Mouse (Mus musculus) lung, postnatal 0 days (tissue): ENCODE results near the gene Ppp1r35. TPM values are rescaled to one million over a fixed set of nuclear protein-coding genes. Genes with fewer than 3 reads are reported as not detected.

Experiments
- ATAC-seq: fragments of 200-750 bp; cut with Nextera tagmentation; 2 replicates; pipeline ENCODE4 v1.8.0; 2017; ENCODE audit warnings: moderate library complexity
- DNase-seq: peaks from one replicate; pipeline ENCODE4 v3.0.0-alpha.2; 2016; ENCODE audit warnings: low spot score
- H3K27ac ChIP-seq: fragments of 300-500 bp; sonication (generic); 2 replicates; pipeline ENCODE4 v1.5.1; 2014; ENCODE audit warnings: antibody characterized with exemption, mild to moderate bottlenecking, low read length, mixed read lengths
- H3K27me3 ChIP-seq: fragments of 300-500 bp; sonication (generic); replicated peaks from 2 replicates; pipeline ENCODE4 v1.6.1; 2014; ENCODE audit warnings: low read length, mixed read lengths; ENCODE audit not compliant: insufficient read depth
- H3K36me3 ChIP-seq: fragments of 300-500 bp; sonication (generic); 2 replicates; pipeline ENCODE4 v1.6.1; 2014; ENCODE audit warnings: low read length, mixed read lengths; ENCODE audit not compliant: insufficient read depth
- H3K4me1 ChIP-seq: fragments of 300-500 bp; sonication (generic); 2 replicates; pipeline ENCODE4 v1.6.1; 2014; ENCODE audit warnings: antibody characterized with exemption, low read depth, low read length, mixed read lengths; ENCODE audit not compliant: insufficient read depth
- H3K4me2 ChIP-seq: fragments of 300-500 bp; sonication (generic); replicated peaks from 2 replicates; pipeline ENCODE4 v1.6.1; 2014; ENCODE audit warnings: low read depth, mild to moderate bottlenecking, low read length, moderate library complexity, mixed read lengths
- H3K4me3 ChIP-seq: fragments of 300-500 bp; sonication (generic); 2 replicates; pipeline ENCODE4 v1.5.1; 2014; ENCODE audit warnings: low read depth, low read length
- H3K9ac ChIP-seq: fragments of 300-500 bp; sonication (generic); replicated peaks from 2 replicates; pipeline ENCODE4 v1.6.1; 2014; ENCODE audit warnings: low read depth, mild to moderate bottlenecking
- H3K9me3 ChIP-seq: fragments of 300-500 bp; sonication (generic); 2 replicates; pipeline ENCODE4 v1.6.1; 2016; ENCODE audit warnings: low read length, mixed read lengths
- CTCF ChIP-seq: IDR thresholded peaks from 2 replicates; pipeline ENCODE4 v1.5.1; 2016; ENCODE audit warnings: antibody characterized with exemption, mild to moderate bottlenecking
- EP300 ChIP-seq: IDR thresholded peaks from 2 replicates; pipeline ENCODE4 v1.6.1; 2016; ENCODE audit warnings: antibody characterized with exemption, mild to moderate bottlenecking, control low read depth
- WGBS: fragments of 180-500 bp; shearing (Covaris S2); extraction: QIAGEN DNeasy Blood & Tissue Kit; methylation state at CpG from one replicate; pipeline ENCODE4 v1.1.7; 2014; 5-methylcytosine and 5-hydroxymethylcytosine counted together
- polyA plus RNA-seq: library from polyadenylated mRNA; unstranded; fragments of >200 nt; fragmentation: Nextera tagmentation; extraction: Ambion mirVana; gene quantifications from 2 replicates; pipeline ENCODE4 v1.2.1, GENCODE M21; 2015

The Ppp1r35 gene
- polyA plus RNA-seq, 1 experiment from 2014 or later: 29.8 TPM

DNA sequence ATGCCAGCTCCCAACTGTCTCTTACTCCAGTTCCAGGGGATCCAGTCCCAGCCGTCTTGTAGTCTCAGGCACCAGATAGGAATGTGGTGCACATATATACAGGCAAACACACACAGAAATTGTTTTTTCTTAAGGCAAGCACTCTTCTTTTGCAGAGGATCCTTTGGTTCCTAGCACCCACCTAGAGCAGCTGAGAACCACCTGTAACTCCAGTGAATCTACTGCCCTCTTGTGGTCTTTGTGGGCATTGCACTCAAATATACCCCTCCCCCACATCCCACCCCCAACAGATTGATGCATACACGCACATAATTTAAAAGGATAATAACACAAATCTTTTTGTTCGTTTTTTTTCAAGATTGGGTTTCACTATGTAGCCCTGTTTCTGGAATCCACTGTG, 12.4 kb upstream of the Ppp1r35 start:
- Histone ChIP-seq H3K4me2 (no peak overlapping the region), H3K36me3 (no peaks in the 10 kb centered on the region), H3K9ac (no peak overlapping the region), H3K4me3 (no peak overlapping the region), H3K4me1 (no peaks in the 10 kb centered on the region), H3K27me3 (no peaks in the 10 kb centered on the region), H3K27ac (no peak overlapping the region), H3K9me3 (no peaks in the 10 kb centered on the region)
- WGBS: 57% methylated on average over 3 of the region's 3 CpGs
- TF ChIP-seq EP300 (no peak), CTCF (peak; percentile 71)
- DNase-seq (no peak), ATAC-seq (no peak)

DNA sequence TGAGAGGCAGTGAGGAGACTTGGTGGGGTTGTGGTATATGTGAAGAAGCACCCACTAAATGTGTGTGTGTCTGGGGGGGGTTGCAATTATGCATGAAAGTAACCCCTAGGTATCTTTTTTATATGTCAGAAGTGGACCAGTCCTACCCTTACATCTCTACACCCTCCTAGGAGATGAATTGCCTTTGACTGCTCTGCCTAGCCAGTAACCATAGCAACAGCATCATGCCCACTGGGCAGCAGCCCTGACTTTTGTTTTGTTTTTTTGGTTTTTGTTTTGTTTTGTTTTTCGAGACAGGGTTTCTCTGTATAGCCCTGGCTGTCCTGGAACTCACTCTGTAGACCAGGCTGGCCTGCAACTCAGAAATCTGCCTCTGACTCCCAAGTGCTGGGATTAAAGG, 10.2 kb upstream of the Ppp1r35 start:
- Histone ChIP-seq H3K4me1 (no peaks in the 10 kb centered on the region), H3K9ac (no peak overlapping the region), H3K4me2 (no peak overlapping the region), H3K4me3 (no peak overlapping the region), H3K27ac (no peak overlapping the region), H3K36me3 (no peaks in the 10 kb centered on the region), H3K9me3 (no peaks in the 10 kb centered on the region), H3K27me3 (no peaks in the 10 kb centered on the region)
- ATAC-seq (no peak), DNase-seq (no peak)
- no peak for TF ChIP-seq CTCF
- TF ChIP-seq EP300: no peak
- WGBS: 69% methylated on average over 1 of the region's 1 CpGs

DNA sequence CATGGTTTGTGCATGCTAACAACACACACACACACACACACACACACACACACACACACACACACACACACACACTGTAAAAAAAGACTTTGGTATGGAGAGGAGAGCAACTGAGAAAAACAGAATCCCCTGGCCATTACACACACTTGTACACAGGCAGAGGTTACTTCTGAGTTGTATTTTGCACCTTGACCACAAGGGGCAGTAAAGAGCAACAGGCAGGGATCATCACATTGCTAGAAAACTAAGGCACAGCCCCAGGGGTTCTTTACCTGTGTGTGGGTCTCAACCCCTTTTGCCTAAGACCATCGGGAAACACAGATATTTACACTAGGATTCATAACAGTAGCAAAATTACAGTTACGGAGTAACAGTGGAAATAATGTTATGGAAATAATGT, 7.9 kb upstream of the Ppp1r35 start:
- Histone ChIP-seq H3K4me2 (no peak overlapping the region), H3K9ac (no peak overlapping the region), H3K4me3 (no peak overlapping the region), H3K27ac (no peak overlapping the region), H3K4me1 (no peaks in the 10 kb centered on the region), H3K27me3 (no peaks in the 10 kb centered on the region), H3K36me3 (no peaks in the 10 kb centered on the region), H3K9me3 (no peaks in the 10 kb centered on the region)
- 0 out of 2 replicates have a peak, but pooled peaks have one; percentile 52 for ATAC-seq
- DNase-seq: peak; percentile 65
- TF ChIP-seq EP300: no peak
- peak; percentile 91 for TF ChIP-seq CTCF
- 32% methylated on average over 2 of the region's 2 CpGs for WGBS

DNA sequence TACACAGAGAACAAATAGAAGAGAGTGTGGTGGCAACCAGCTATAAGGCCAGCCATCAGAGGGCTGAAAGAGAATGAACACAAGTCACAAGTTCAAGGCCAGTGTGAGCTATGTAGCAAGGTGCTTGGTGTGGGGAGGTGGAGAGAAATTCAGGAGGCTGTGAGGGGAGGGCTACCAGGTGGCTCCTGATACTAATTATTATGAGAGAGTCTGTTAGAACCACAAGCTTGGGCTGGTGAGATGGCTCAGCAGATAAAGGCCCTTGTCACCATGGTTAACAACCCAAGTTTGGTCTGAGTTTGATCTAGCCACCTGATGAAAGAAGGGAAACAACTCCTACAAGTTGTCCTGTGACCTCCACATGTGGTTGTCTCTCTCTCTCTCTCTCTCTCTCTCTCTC, 5.9 kb upstream of the Ppp1r35 start:
- H3K36me3 ChIP-seq: no peaks in the 10 kb centered on the region
- H3K9me3 ChIP-seq: no peaks in the 10 kb centered on the region
- no peak for TF ChIP-seq CTCF
- no peak for TF ChIP-seq EP300
- ATAC-seq (no peak), DNase-seq (no peak)
- no peak overlapping the region for H3K4me2 ChIP-seq
- H3K27me3 ChIP-seq: no peaks in the 10 kb centered on the region
- H3K9ac ChIP-seq: no peak overlapping the region
- no peaks in the 10 kb centered on the region for H3K4me1 ChIP-seq
- no peak overlapping the region for H3K4me3 ChIP-seq
- no peak overlapping the region for H3K27ac ChIP-seq

DNA sequence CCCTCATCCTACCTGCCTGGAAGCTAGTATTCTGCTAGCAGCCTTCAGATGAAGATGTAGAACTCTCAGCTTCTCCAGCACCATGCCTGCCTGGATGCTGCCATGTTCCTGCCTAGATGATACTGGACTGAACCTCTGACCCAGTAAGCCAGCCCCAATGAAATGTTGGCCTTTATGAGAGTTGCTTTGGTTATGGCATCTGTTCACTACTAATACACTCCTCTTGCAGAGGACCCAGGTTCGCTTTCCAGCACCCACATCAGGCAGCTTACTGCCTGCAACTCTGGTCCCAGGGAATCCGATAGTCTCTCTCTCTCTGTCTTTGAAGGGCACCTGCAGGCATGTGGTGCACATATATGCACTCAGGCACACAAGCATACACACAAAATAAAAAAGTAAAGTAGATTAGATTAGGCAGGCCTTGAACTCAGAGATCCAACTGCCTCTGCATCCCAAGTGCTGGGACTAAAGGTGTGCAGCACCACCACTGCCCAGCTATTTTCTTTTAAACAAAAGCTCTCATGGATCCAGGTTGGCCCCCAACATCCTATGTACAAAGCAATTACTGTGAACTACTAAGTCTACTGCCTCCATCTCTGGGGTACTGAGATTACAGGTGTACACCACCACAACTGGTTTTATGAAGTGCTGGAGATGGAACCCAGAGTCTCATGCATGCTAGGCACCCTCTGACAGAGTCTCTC, 2.9 kb upstream of the Ppp1r35 start:
- H3K27me3 ChIP-seq: no peaks in the 10 kb centered on the region
- H3K4me1 ChIP-seq: peaks cover 8% of the 10 kb centered on the region; the same call in 1 of the 2 replicates
- H3K27ac ChIP-seq: 0 out of 2 replicates have a peak overlapping the region, but pooled peaks have one; percentile 26
- no peak for ATAC-seq
- no peak for TF ChIP-seq CTCF
- TF ChIP-seq EP300: no peak
- DNase-seq: no peak
- H3K4me2 ChIP-seq: no peak overlapping the region
- no peak overlapping the region for H3K4me3 ChIP-seq
- no peak overlapping the region for H3K9ac ChIP-seq
- peaks cover 7% of the 10 kb centered on the region; the same call in 1 of the 2 replicates for H3K36me3 ChIP-seq
- no peaks in the 10 kb centered on the region for H3K9me3 ChIP-seq
- WGBS: 94% methylated on average over 2 of the region's 2 CpGs

DNA sequence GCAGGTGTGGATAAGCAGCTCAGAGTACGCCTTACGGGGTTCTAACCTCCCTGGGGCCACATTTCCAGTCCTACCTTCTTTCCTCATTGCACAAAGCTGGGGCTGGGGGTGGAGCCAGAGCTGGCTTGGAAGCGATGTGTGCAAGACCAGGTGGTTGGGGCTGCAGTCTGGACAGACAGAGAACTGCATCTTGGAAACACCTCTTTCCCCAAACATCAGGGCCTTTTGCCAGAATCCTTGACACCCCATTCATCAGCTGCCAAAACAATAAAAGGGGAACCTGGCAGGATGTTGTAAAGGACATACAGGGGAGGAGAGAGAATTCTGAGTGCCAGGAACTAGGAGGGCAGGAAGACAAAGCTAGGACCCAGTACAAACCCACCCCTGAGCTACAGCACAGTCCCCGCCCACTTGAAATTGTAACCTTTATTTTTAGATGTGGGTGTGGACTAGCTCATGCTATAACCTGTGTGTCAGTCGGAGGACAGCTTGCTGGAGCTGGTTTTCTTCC, 2.2 kb upstream of the Ppp1r35 start:
- Histone ChIP-seq H3K36me3 (peaks cover 11% of the 10 kb centered on the region; the same call in 1 of the 2 replicates), H3K4me3 (no peak overlapping the region), H3K27ac (0 out of 2 replicates have a peak overlapping the region, but pooled peaks have one; percentile 26), H3K4me1 (peaks cover 8% of the 10 kb centered on the region; the same call in 1 of the 2 replicates), H3K27me3 (no peaks in the 10 kb centered on the region), H3K4me2 (no peak overlapping the region), H3K9me3 (no peaks in the 10 kb centered on the region), H3K9ac (no peak overlapping the region)
- peak; percentile 48 for ATAC-seq
- WGBS: 17% methylated on average over 5 of the region's 5 CpGs
- DNase-seq: peak; percentile 77
- no peak; the same call in 1 of the 2 replicates for TF ChIP-seq CTCF
- TF ChIP-seq EP300: peak; percentile 21; the same call in 1 of the 2 replicates
